Mouse (Mus musculus): ENCODE measurements at regions not wholly inside any gene's neighbourhood (a gene's known extent, or its start where the extent isn't known, plus 50 kb on each side); places are given as distances from the start of the nearest gene placed in this dataset.
"Not testable (repeated sequence)": the region's sequence is repeated elsewhere in the genome, so short reads cannot be mapped to it uniquely, and the experiment has no call there.

- TF ChIP-seq CTCF (IDR thresholded peaks at IDR 0.05); POLR2A (IDR thresholded peaks at IDR 0.05; ENCODE audit: insufficient read depth, low read depth, low read length); EP300 (IDR thresholded peaks at IDR 0.05; ENCODE audit: insufficient read depth, low read depth, low read length): not testable (repeated sequence)
These were observed 280.2 kb upstream of the B3galt2 start for GRCm38 (mm10) chr1:143360256-143360655.
